Mouse (Mus musculus): ENCODE measurements around the gene Prl2b1.

Prl2b1 gene

GRCm38 (mm10) chr13:27390746-27391145 lies at the start of gene Prl2b1:
TSS of gene Prl2b1 (minus strand) at chr13:27390846.
- DNase-seq (ENCODE audit: low spot score in 2 of 2): no peak

DNA sequence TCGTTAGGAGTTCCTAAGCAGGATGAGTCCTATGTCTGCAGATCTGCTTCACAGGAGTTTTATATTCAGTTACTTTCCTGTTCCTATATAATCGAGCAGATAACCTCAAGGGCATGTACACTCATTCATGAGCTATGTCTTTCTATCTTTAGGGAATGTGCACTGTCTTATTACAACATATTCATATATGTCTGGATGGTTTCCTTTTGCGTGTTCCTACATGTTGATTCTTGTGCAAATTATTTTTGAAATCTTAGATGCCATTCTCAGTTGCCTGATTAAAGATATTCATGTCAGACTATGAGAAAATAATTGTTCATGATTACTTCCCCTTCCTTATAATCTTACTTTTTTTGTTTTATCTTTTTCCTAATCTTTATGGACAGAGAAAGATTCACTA lies 47.9 kb upstream of the Prl2b1 start, which contains the start of gene Prl8a6:
TSS of gene Prl8a6 (minus strand) at position 101 of the 400 bp plus-strand sequence.
- no peak for DNase-seq (ENCODE audit: low spot score in 2 of 2)

GRCm38 (mm10) chr13:27433159-27433558 lies 42.5 kb upstream of the Prl2b1 start:
- DNase-seq (ENCODE audit: low spot score in 2 of 2): no peak

DNA sequence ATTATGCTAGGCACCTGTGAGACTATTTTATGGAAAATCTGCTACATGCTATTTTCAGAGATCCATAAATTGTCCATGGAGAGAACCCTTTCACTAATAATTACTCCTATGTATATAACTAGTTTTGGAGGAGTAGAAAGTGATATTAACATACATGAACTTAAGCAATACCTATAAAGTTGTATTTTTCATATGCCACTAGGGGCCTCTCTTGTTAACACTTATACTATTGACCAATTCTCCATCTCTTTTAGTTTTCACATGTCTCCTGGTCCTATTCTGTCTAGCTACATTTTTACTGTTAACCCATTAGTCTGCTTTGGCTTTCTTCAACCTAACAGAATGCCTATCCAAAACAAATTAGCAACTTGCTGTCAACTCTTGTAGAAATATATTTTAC lies 23.0 kb upstream of the Prl2b1 start:
- no peak for DNase-seq (ENCODE audit: low spot score in 2 of 2)

- DNase-seq (ENCODE audit: low spot score in 2 of 2): peak; percentile 16 to 19
These were observed 8.5 kb upstream of the Prl2b1 start for GRCm38 (mm10) chr13:27399061-27399724.

GRCm38 (mm10) chr13:27345373-27345772 lies 45.3 kb downstream of the Prl2b1 start, which contains the start of gene Prl8a2:
TSS of gene Prl8a2 (plus strand) at chr13:27345673.
- no peak for DNase-seq (ENCODE audit: low spot score in 2 of 2)

- DNase-seq (ENCODE audit: low spot score in 2 of 2): no peak
These were observed 47.8 kb downstream of the Prl2b1 start for GRCm38 (mm10) chr13:27342733-27343275.

DNA sequence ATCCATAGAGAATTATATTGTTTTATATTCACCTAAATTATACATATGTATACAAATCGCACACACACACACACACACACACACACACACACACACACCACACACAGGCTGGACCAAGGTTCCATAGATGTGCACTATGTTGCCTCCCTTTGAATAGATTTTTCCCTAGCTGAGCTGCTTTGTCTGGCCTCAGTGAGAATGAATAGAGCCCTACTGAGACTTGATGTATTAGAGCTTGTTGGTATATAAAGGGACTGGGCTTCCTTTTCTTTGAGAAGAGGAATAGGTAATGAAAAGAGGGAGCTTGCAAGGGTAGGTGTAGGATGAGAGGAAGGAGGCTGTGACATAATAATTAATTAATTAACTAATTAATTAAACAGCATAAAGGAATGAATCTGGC lies 55.7 kb downstream of the Prl2b1 start:
- DNase-seq (ENCODE audit: low spot score in 2 of 2): no peak

All from right cerebral cortex, postnatal 10 days (tissue).